Mouse (Mus musculus): ENCODE results near the gene Speer4e. TPM values are rescaled to one million over a fixed set of nuclear protein-coding genes. Genes with fewer than 3 reads are reported as not detected.

Gene Speer4e
- not detected for polyA plus RNA-seq (2017; shearing (Covaris generic))

DNA sequence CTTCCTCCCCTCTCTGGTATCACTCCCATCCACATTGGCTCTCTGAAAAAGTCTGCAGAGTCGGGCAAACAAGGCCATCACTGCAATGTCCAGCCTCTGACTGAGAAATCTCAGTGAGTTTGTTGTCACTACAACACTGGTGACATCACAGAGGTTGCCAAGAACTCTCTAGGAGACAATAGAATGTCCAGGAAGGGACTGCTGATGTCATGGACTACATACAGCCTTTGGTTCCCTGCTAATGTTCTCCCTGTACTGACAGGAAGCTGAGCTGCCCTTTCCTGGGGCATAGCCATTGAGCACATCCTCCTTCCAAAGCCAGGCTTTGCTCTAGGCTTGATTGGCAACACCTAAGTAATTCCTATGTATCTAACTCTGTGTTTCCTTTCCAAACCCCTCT lies at the start of gene Speer4e:
Gene Speer4e (minus strand): TSS at position 101 of the 400 bp plus-strand sequence.

DNA sequence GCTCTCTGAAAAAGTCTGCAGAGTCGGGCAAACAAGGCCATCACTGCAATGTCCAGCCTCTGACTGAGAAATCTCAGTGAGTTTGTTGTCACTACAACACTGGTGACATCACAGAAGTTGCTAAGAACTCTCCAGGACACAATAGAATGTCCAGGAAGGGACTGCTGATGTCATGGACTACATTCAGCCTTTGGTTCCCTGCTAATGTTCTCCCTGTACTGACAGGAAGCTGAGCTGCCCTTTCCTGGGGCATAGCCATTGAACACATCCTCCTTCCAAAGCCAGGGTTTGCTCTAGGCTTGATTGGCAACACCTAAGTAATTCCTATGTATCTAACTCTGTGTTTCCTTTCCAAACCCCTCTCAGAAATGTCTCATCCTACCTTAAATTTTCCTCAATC lies 40.6 kb upstream of the Speer4e start, which contains the start of gene Gm10354:
Gene Gm10354 (minus strand): TSS at position 101 of the 400 bp plus-strand sequence.

DNA sequence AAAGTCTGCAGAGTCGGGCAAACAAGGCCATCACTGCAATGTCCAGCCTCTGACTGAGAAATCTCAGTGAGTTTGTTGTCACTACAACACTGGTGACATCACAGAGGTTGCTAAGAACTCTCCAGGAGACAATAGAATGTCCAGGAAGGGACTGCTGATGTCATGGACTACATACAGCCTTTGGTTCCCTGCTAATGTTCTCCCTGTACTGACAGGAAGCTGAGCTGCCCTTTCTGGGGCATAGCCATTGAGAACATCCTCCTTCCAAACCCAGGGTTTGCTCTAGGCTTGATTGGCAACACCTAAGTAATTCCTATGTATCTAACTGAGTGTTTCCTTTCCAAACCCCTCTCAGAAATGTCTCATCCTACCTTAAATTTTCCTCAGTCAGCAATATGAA lies 23.4 kb downstream of the Speer4e start, which contains the start of gene Gm9758:
Gene Gm9758 (minus strand): TSS at position 101 of the 400 bp plus-strand sequence.

Other genes starting within 250 kb of the Speer4e start
- not detected for gene Gm9758, start 23.5 kb downstream of the Speer4e start, polyA plus RNA-seq (2017; shearing (Covaris generic))
- not detected for gene Gm10354, start 40.5 kb upstream of the Speer4e start, polyA plus RNA-seq (2017; shearing (Covaris generic))
- gene Gm17019, start 94.6 kb upstream of the Speer4e start, polyA plus RNA-seq (2017; shearing (Covaris generic)) = not detected

All from naive thymus-derived CD4-positive, alpha-beta T cell, adult 5 months (primary cell).